24 mouse cellular contexts compared by ENCODE assay signal in genomic region chr17:47273309-47273708, GRCm38 (mm10).
DNase-seq lines count a peak whose midpoint lies in the region; ATAC-seq lines count a peak whose summit lies in the region.
"Had no signal": no experiment of that assay in that cellular context is flagged by ENCODE, and none has a peak within 500 bp of the region (broad histone marks: within the 10 kb centered on the region; RNA-seq: fewer than 3 reads in every experiment).

No protein-coding gene starts in this region.

- intact Hi-C loops in heart, postnatal 36 days (cut with DNase I), result no loop called here

- DNase-seq in heart, embryonic 10.5 days (ENCODE audit: low spot score), result peak; percentile 78
- no peak for DNase-seq in heart, postnatal 36 days
- peak; percentile 44 for DNase-seq in c-Kit-positive CD71-positive TER-119-negative erythroid progenitor cells, embryonic 14.5 days (ENCODE audit: low read depth)
- DNase-seq in liver, embryonic 11.5 days (ENCODE audit: low spot score), result no peak
- no peak for DNase-seq in lung, postnatal 4 days
- DNase-seq: cerebellum, adult 11 months; cerebellum, postnatal 14 days; gastrocnemius, postnatal 14 days; heart, postnatal 10 days; kidney, postnatal 4 days; layer of hippocampus, adult 9-11 months; lung, embryonic 14.5 days; lung, postnatal 36 days; right cerebral cortex, adult 18-20 months; thymus, postnatal 25 days had no signal

- H3K4me2 ChIP-seq in liver, embryonic 11.5 days, result peak overlapping the region; percentile 46
- H3K4me2 ChIP-seq: forebrain, embryonic 12.5 days; hindbrain, embryonic 14.5 days; intestine, embryonic 15.5 days; lung, embryonic 14.5 days; midbrain, embryonic 13.5 days; neural tube, embryonic 13.5 days had no signal

- no peak overlapping the region for H3K4me3 ChIP-seq in heart, embryonic 10.5 days
- H3K4me3 ChIP-seq in liver, embryonic 11.5 days (ENCODE audit: low read depth, low read length), result no peak overlapping the region
- H3K4me3 ChIP-seq: forebrain, embryonic 12.5 days; intestine, embryonic 15.5 days; left cerebral cortex, adult 2 months; midbrain, embryonic 13.5 days; neural tube, embryonic 13.5 days had no signal

- no peaks in the 10 kb centered on the region for H3K27me3 ChIP-seq in heart, embryonic 10.5 days (ENCODE audit: insufficient read depth, poor library complexity, severe bottlenecking)
- no peaks in the 10 kb centered on the region for H3K27me3 ChIP-seq in liver, embryonic 11.5 days (replicated peaks; ENCODE audit: control insufficient read depth, insufficient read depth, low read length)
- H3K27me3 ChIP-seq: forebrain, embryonic 12.5 days; intestine, embryonic 15.5 days; midbrain, embryonic 13.5 days; neural tube, embryonic 13.5 days had no signal

- H3K36me3 ChIP-seq in heart, embryonic 10.5 days, result peaks cover 19% of the 10 kb centered on the region
- H3K36me3 ChIP-seq in liver, embryonic 11.5 days (ENCODE audit: control insufficient read depth, insufficient read depth, low read length), result no peaks in the 10 kb centered on the region
- H3K36me3 ChIP-seq: G1E; intestine, embryonic 15.5 days; neural tube, embryonic 13.5 days had no signal

- peak; percentile 86 for ATAC-seq in liver, embryonic 11.5 days (replicated peaks; ENCODE audit: low FRiP score)
- peak; percentile 85 for ATAC-seq in megakaryocyte progenitor cell, adult 5-6 weeks (replicated peaks; ENCODE audit: poor library complexity)
- ATAC-seq in CD4-positive, CD25-positive, alpha-beta regulatory T cell, adult 4 months, result no peak
- ATAC-seq: intestine, embryonic 15.5 days; midbrain, embryonic 13.5 days had no signal

- peaks cover 7% of the 10 kb centered on the region for H3K9me3 ChIP-seq in heart, embryonic 10.5 days
- no peaks in the 10 kb centered on the region for H3K9me3 ChIP-seq in liver, embryonic 11.5 days (ENCODE audit: control insufficient read depth, low read length)
- H3K9me3 ChIP-seq: forebrain, embryonic 12.5 days; intestine, embryonic 15.5 days; midbrain, embryonic 13.5 days; neural tube, embryonic 13.5 days had no signal

- WGBS in heart, embryonic 10.5 days, result 68% methylated on average over 7 of the region's 7 CpGs
- 42% methylated on average over 7 of the region's 7 CpGs for WGBS in liver, embryonic 11.5 days

- peaks cover 9% of the 10 kb centered on the region; the same call in 1 of the 2 replicates for H3K4me1 ChIP-seq in heart, embryonic 10.5 days
- H3K4me1 ChIP-seq in liver, embryonic 11.5 days (replicated peaks; ENCODE audit: control insufficient read depth, insufficient read depth, low read length), result peaks cover 25% of the 10 kb centered on the region
- H3K4me1 ChIP-seq: forebrain, embryonic 12.5 days; intestine, embryonic 15.5 days had no signal

- H3K27ac ChIP-seq in heart, embryonic 10.5 days, result no peak overlapping the region
- peak overlapping the region; percentile 75 for H3K27ac ChIP-seq in liver, embryonic 11.5 days (ENCODE audit: low read depth, low read length)
- H3K27ac ChIP-seq: forebrain, embryonic 12.5 days; hindbrain, embryonic 14.5 days; intestine, embryonic 15.5 days; left cerebral cortex, adult 2 months; midbrain, embryonic 13.5 days; neural tube, embryonic 13.5 days had no signal

- H3K9ac ChIP-seq in liver, embryonic 11.5 days (ENCODE audit: low read depth, low read length), result 0 out of 2 replicates have a peak overlapping the region, but pooled peaks have one; percentile 12
- H3K9ac ChIP-seq: forebrain, embryonic 12.5 days; hindbrain, embryonic 14.5 days; intestine, embryonic 15.5 days; lung, embryonic 14.5 days; midbrain, embryonic 13.5 days; neural tube, embryonic 13.5 days had no signal

Comparison
In these comparisons a context has a peak if more than half of its experiments do, and no peak if none do; other contexts are left out.
1. DNase-seq: peak in heart, embryonic 10.5 days (single experiment) and c-Kit-positive CD71-positive TER-119-negative erythroid progenitor cells, embryonic 14.5 days (single experiment); none in heart, postnatal 36 days (0 of 2), liver, embryonic 11.5 days (single experiment) and lung, postnatal 4 days (0 of 2).